Mouse (Mus musculus) megakaryocyte, embryonic 14.5 days (primary cell): ENCODE measurements at regions not wholly inside any gene's neighbourhood (a gene's known extent, or its start where the extent isn't known, plus 50 kb on each side); places are given as distances from the start of the nearest gene placed in this dataset.

Experiments
- FLI1 ChIP-seq: IDR thresholded peaks from 2 replicates; pipeline ENCODE4 v1.6.1; 2012; ENCODE audit warnings: low read length, inconsistent platforms, mixed read lengths
- GATA1 ChIP-seq: IDR thresholded peaks from 3 replicates; pipeline ENCODE4 v1.6.1; 2012; ENCODE audit warnings: mixed read lengths, low read length, inconsistent platforms, borderline replicate concordance

DNA sequence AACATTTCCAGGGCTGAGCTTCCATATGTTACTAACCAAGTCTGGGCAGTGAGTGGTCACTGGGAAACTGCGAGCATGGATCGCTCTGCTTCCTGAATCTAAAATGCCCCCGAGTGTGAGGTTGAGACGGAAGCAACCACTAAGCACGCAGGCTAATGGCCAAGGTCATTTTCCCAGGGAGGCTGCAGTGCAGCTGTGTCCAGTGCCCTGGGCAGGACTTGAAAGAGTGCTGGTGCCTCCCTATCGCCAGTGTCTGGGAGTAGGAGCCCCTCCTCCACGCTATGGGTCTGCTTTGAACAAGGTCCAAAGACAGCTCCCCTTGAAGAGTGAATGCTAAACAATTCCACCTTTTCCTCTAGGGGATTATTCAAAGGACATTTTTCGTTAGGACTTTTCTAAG lies 189.5 kb upstream of the Cnr1 start:
- TF ChIP-seq GATA1 (no peak), FLI1 (no peak)
